Mouse (Mus musculus) heart, postnatal 0 days (tissue): ENCODE results near the gene Pfdn6.

Experiments used
- CTCF ChIP-seq: IDR thresholded peaks from 2 replicates; pipeline ENCODE4 v1.5.1; 2016; ENCODE audit warnings: antibody characterized with exemption, control low read depth, low read depth
- EP300 ChIP-seq: IDR thresholded peaks from 2 replicates; pipeline ENCODE4 v1.6.1; 2016; ENCODE audit warnings: antibody characterized with exemption, low read depth

- TF ChIP-seq EP300 (no peak), CTCF (no peak)
Observed at GRCm38 (mm10) chr17:33928251-33928947, 11.7 kb downstream of the Pfdn6 start.
